Mouse (Mus musculus): ENCODE data around the gene Hoxa3.

The Hoxa3 gene

GRCm38 (mm10) chr6:52180213-52180710 is 32.9 kb downstream of the Hoxa3 start:
- no peak for DNase-seq

GRCm38 (mm10) chr6:52179690-52180089 is 33.4 kb downstream of the Hoxa3 start:
- DNase-seq: no peak

- no peak for DNase-seq
Measured at GRCm38 (mm10) chr6:52178918-52179665, 34.0 kb downstream of the Hoxa3 start.

GRCm38 (mm10) chr6:52177806-52178205 is 35.3 kb downstream of the Hoxa3 start:
- no peak for DNase-seq

- DNase-seq: no peak
Measured at GRCm38 (mm10) chr6:52177061-52177735, 35.9 kb downstream of the Hoxa3 start, which contains the start of gene 5730596B20Rik. Gene 5730596B20Rik (plus strand): TSS chr6:52177498.

- DNase-seq: no peak
Measured at GRCm38 (mm10) chr6:52176391-52176790, 36.7 kb downstream of the Hoxa3 start.

GRCm38 (mm10) chr6:52175864-52176263 is 37.3 kb downstream of the Hoxa3 start:
- DNase-seq: peak; percentile 49

- DNase-seq: peak; percentile 56
Measured at GRCm38 (mm10) chr6:52174968-52175751, 38.0 kb downstream of the Hoxa3 start.

- no peak for DNase-seq
Measured at GRCm38 (mm10) chr6:52173648-52174047, 39.5 kb downstream of the Hoxa3 start.

GRCm38 (mm10) chr6:52172501-52172900 is 40.6 kb downstream of the Hoxa3 start:
- DNase-seq: peak; percentile 75

- no peak for DNase-seq
Measured at GRCm38 (mm10) chr6:52171938-52172337, 41.2 kb downstream of the Hoxa3 start.

- DNase-seq: no peak
Measured at GRCm38 (mm10) chr6:52171331-52171730, 41.8 kb downstream of the Hoxa3 start.

- no peak for DNase-seq
Measured at GRCm38 (mm10) chr6:52170898-52171223, 42.3 kb downstream of the Hoxa3 start.

GRCm38 (mm10) chr6:52170166-52170897 is 42.8 kb downstream of the Hoxa3 start:
- no peak for DNase-seq

- DNase-seq: no peak
Measured at GRCm38 (mm10) chr6:52169499-52170165, 43.5 kb downstream of the Hoxa3 start.

- DNase-seq: no peak
Measured at GRCm38 (mm10) chr6:52168191-52169055, 44.7 kb downstream of the Hoxa3 start.

- no peak for DNase-seq
Measured at GRCm38 (mm10) chr6:52167736-52168161, 45.4 kb downstream of the Hoxa3 start.

- DNase-seq: no peak
Measured at GRCm38 (mm10) chr6:52167176-52167575, 46.0 kb downstream of the Hoxa3 start.

- DNase-seq: no peak
Measured at GRCm38 (mm10) chr6:52166431-52167077, 46.6 kb downstream of the Hoxa3 start.
